Mouse (Mus musculus) intestine, postnatal 0 days (tissue): ENCODE data around the gene Fam174b. TPM values are rescaled to one million over a fixed set of nuclear protein-coding genes. Genes with fewer than 3 reads are reported as not detected.

Experiments
- ATAC-seq: fragments of 200-750 bp; cut with Nextera tagmentation; 2 replicates; pipeline ENCODE4 v1.8.0; 2017; ENCODE audit warnings: mild to moderate bottlenecking, moderate TSS enrichment, moderate library complexity
- H3K27ac ChIP-seq: fragments of 300-500 bp; sonication (generic); 2 replicates; pipeline ENCODE4 v1.5.1; 2014; ENCODE audit warnings: mild to moderate bottlenecking, low read depth, low read length, moderate library complexity
- H3K27me3 ChIP-seq: fragments of 300-500 bp; sonication (generic); replicated peaks from 2 replicates; pipeline ENCODE4 v1.6.1; 2014; ENCODE audit warnings: low read length, mixed read lengths; ENCODE audit not compliant: control insufficient read depth, insufficient read depth
- H3K36me3 ChIP-seq: fragments of 300-500 bp; sonication (generic); 2 replicates; pipeline ENCODE4 v1.6.1; 2014; ENCODE audit warnings: mild to moderate bottlenecking, moderate library complexity; ENCODE audit not compliant: control insufficient read depth, insufficient read depth
- H3K4me1 ChIP-seq: fragments of 300-500 bp; sonication (generic); replicated peaks from 2 replicates; pipeline ENCODE4 v1.6.1; 2014; ENCODE audit warnings: antibody characterized with exemption, low read length, mixed read lengths; ENCODE audit not compliant: control insufficient read depth, insufficient read depth
- H3K4me2 ChIP-seq: fragments of 300-500 bp; sonication (generic); replicated peaks from 2 replicates; pipeline ENCODE4 v1.6.1; 2014; ENCODE audit warnings: low read depth, mild to moderate bottlenecking, moderate library complexity
- H3K4me3 ChIP-seq: fragments of 300-500 bp; sonication (generic); 2 replicates; pipeline ENCODE4 v1.5.1; 2014; ENCODE audit warnings: low read depth, low read length
- H3K9ac ChIP-seq: fragments of 300-500 bp; sonication (generic); 2 replicates; pipeline ENCODE4 v1.6.1; 2014; ENCODE audit warnings: mild to moderate bottlenecking, low read depth, low read length
- H3K9me3 ChIP-seq: fragments of 300-500 bp; sonication (generic); 2 replicates; pipeline ENCODE4 v1.6.1; 2016; ENCODE audit warnings: mixed run types; ENCODE audit not compliant: control insufficient read depth
- CTCF ChIP-seq: sonication (generic); IDR thresholded peaks from 2 replicates; pipeline ENCODE4 v1.5.1; 2016; ENCODE audit warnings: low read depth, mild to moderate bottlenecking, control low read depth, antibody characterized with exemption, moderate library complexity
- WGBS: fragments of 180-500 bp; shearing (Covaris S2); extraction: QIAGEN DNeasy Blood & Tissue Kit; methylation state at CpG from one replicate; pipeline ENCODE4 v1.1.7; 2014; 5-methylcytosine and 5-hydroxymethylcytosine counted together
- polyA plus RNA-seq: library from polyadenylated mRNA; unstranded; fragments of >200 nt; fragmentation: Nextera tagmentation; extraction: Ambion mirVana; gene quantifications from 2 replicates; pipeline ENCODE4 v1.2.1, GENCODE M21; 2015

Gene Fam174b
- polyA plus RNA-seq, 1 experiment from 2014 or later, result 11.6 TPM

- TF ChIP-seq CTCF, result peak; percentile 44
- Histone ChIP-seq H3K4me2 (no peak overlapping the region), H3K36me3 (no peaks in the 10 kb centered on the region), H3K4me1 (no peaks in the 10 kb centered on the region), H3K9me3 (no peaks in the 10 kb centered on the region), H3K4me3 (no peak overlapping the region), H3K27me3 (no peaks in the 10 kb centered on the region), H3K27ac (no peak overlapping the region), H3K9ac (no peak overlapping the region)
- 68% methylated on average over 1 of the region's 1 CpGs for WGBS
- no peak for ATAC-seq
Observed at GRCm38 (mm10) chr7:73755377-73756110, 15.4 kb downstream of the Fam174b start.

- Histone ChIP-seq H3K4me3 (no peak overlapping the region), H3K4me2 (no peak overlapping the region), H3K27me3 (no peaks in the 10 kb centered on the region), H3K36me3 (no peaks in the 10 kb centered on the region), H3K4me1 (no peaks in the 10 kb centered on the region), H3K27ac (no peak overlapping the region), H3K9ac (no peak overlapping the region), H3K9me3 (no peaks in the 10 kb centered on the region)
- no peak for ATAC-seq
- 78% methylated on average over 8 of the region's 8 CpGs for WGBS
- TF ChIP-seq CTCF, result no peak
Observed at GRCm38 (mm10) chr7:73761691-73762189, 21.6 kb downstream of the Fam174b start.

- no peak for TF ChIP-seq CTCF
- Histone ChIP-seq H3K9ac (no peak overlapping the region), H3K27me3 (no peaks in the 10 kb centered on the region), H3K36me3 (no peaks in the 10 kb centered on the region), H3K4me3 (no peak overlapping the region), H3K4me2 (no peak overlapping the region), H3K4me1 (no peaks in the 10 kb centered on the region), H3K27ac (no peak overlapping the region), H3K9me3 (no peaks in the 10 kb centered on the region)
- WGBS, result 87% methylated on average over 5 of the region's 5 CpGs
- no peak for ATAC-seq
Observed at GRCm38 (mm10) chr7:73764679-73765078, 24.6 kb downstream of the Fam174b start.

GRCm38 (mm10) chr7:73765186-73765903 lies 25.2 kb downstream of the Fam174b start:
- H3K9me3 ChIP-seq, result no peaks in the 10 kb centered on the region
- no peak overlapping the region for H3K27ac ChIP-seq
- ATAC-seq, result no peak
- no peaks in the 10 kb centered on the region for H3K27me3 ChIP-seq
- H3K9ac ChIP-seq, result no peak overlapping the region
- WGBS, result 63% methylated on average over 7 of the region's 7 CpGs
- no peaks in the 10 kb centered on the region for H3K4me1 ChIP-seq
- H3K4me3 ChIP-seq, result no peak overlapping the region
- no peaks in the 10 kb centered on the region for H3K36me3 ChIP-seq
- H3K4me2 ChIP-seq, result no peak overlapping the region
- no peak for TF ChIP-seq CTCF

- WGBS, result 94% methylated on average over 4 of the region's 4 CpGs
Observed at GRCm38 (mm10) chr7:73769224-73769623, 29.1 kb downstream of the Fam174b start.

GRCm38 (mm10) chr7:73771384-73772274 lies 31.5 kb downstream of the Fam174b start:
- H3K4me3 ChIP-seq, result no peak overlapping the region
- ATAC-seq, result no peak
- H3K27ac ChIP-seq, result no peak overlapping the region
- H3K9ac ChIP-seq, result no peak overlapping the region
- no peaks in the 10 kb centered on the region for H3K36me3 ChIP-seq
- no peaks in the 10 kb centered on the region for H3K27me3 ChIP-seq
- H3K9me3 ChIP-seq, result no peaks in the 10 kb centered on the region
- H3K4me2 ChIP-seq, result no peak overlapping the region
- peak; percentile 25 for TF ChIP-seq CTCF
- no peaks in the 10 kb centered on the region for H3K4me1 ChIP-seq
- WGBS, result 56% methylated on average over 19 of the region's 19 CpGs

More at GRCm38 (mm10) chr7:73769224-73769623, 29.1 kb downstream of the Fam174b start:
- H3K27me3 ChIP-seq, result no peaks in the 10 kb centered on the region
- no peaks in the 10 kb centered on the region for H3K36me3 ChIP-seq
- H3K4me2 ChIP-seq, result no peak overlapping the region
- no peak overlapping the region for H3K9ac ChIP-seq
- no peak overlapping the region for H3K4me3 ChIP-seq
- no peak for ATAC-seq
- H3K4me1 ChIP-seq, result no peaks in the 10 kb centered on the region
- H3K9me3 ChIP-seq, result no peaks in the 10 kb centered on the region
- no peak for TF ChIP-seq CTCF
- no peak overlapping the region for H3K27ac ChIP-seq
